Mouse (Mus musculus) spleen, adult 12 weeks (tissue): ENCODE measurements around the gene Slc37a2.
A peak's percentile ranks its signal among the peaks of the same experiment; 100 is the strongest.
"Not testable (repeated sequence)": the region's sequence is repeated elsewhere in the genome, so short reads cannot be mapped to it uniquely, and the experiment has no call there.

Source experiments
- DNase-seq: peaks from one replicate; pipeline ENCODE4 v3.0.0; 2022; ENCODE audit warnings: low spot score

Slc37a2 gene

DNA sequence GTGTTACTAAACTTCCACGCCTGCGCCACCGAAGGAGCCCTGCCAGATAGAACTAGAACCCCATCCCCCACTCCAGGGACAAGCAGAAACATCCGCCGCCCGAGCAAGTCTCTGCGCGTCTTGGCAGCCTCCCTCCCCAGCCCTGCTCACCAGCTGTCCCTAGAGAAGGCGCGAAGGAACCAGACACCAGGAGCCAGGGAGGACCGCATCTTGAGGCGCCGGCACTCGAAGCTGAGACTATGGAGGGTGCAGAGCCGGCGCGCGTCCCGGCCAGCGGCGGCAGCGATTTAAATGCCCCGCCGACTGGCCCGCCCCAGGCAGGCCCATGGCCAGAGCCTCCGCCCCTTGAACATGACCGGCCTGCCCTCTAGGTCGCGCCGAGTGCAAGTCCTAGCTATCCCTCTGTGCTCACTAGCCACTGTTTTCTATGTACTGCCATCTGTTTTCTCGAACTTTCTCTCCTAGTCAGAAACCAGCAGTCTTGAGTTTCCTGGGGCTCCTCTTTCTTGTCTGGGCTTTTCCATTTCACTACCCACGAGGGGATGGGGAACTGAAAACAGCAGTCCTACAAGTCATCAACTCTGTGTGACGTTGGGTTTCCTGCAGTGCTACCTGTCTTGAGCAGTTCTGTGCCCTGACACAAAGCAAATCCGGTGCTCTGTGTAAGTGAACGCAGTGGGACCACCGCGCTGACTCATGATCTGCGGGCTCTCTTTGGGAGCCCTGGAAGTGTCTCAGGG is at the start of gene Slc37a2:
Slc37a2 (minus strand) TSS at position 590 of the 740 bp plus-strand sequence.
- DNase-seq, result peak; percentile 44

DNA sequence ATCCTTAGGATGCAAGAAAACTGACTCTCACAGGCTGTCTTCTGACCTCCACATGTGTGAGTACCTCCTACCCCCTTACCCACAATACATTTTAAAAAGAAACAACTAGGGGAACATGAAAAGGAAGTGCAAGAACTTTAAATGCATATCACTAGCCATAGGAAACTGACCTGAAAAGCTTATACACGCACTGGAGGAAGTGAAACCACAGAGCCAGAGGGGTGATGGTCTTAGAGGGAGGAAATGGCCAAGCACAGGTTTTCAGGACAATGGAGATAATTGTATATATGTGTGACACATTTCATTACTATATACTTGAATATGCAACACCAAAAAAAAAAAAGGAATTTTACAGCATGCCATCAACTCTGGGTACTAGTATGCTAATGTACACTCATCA is 46.2 kb upstream of the Slc37a2 start:
- DNase-seq, result no peak

DNA sequence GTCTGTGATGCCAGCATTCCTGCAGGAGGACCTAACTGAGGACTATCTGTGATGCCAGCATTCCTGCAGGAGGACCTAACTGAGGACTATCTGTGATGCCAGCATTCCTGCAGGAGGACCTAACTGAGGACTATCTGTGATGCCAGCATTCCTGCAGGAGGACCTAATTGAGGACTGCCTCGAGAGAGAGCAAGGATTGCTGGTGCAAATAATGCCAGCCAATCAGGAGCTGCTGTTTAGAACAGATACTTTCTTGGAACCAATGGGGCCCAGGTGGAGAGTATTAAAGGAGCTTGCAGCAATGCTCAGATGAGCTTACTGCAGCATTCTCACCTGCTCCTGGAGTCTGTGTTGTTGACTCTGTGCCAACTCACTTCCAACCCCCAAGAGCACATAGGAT is 45.0 kb upstream of the Slc37a2 start:
- not testable (repeated sequence) for DNase-seq

DNA sequence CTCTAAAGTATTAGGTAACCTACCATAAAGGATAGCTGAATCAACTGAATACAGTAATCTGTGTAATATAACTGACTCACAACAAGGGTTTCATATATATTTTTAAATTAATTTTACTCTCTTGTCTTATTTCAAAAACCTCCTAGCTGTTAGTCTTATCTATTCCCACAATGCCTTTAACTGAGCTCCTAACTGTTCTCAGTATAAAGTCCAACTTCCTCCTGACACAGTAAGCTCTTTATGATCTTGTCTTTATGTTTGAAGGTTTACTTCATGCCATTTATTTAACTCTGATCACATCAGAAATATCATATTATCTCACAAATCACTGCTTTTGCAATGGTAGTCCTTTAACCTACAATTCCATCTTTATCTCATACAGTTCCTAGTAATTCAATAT is 40.0 kb upstream of the Slc37a2 start:
- no peak for DNase-seq

DNA sequence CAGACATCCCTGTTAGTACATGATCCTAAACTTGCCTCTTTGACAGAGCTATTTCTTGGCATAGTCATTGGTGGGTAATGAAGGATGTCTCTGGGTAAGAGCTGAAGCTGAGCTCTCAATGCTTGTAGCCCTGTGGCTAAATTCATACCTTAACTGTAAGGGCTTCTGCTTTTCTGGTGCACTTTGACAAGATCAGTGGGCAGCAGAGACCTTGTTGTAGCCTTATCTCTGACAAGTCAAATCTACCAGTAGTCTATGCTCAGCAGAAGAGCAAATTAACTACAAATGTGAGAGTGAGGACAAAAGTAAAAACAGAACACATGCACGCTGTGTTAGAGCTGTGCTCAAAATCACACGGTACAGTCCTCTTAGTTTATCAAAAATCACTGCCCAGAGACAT is 11.1 kb upstream of the Slc37a2 start:
- no peak for DNase-seq

DNA sequence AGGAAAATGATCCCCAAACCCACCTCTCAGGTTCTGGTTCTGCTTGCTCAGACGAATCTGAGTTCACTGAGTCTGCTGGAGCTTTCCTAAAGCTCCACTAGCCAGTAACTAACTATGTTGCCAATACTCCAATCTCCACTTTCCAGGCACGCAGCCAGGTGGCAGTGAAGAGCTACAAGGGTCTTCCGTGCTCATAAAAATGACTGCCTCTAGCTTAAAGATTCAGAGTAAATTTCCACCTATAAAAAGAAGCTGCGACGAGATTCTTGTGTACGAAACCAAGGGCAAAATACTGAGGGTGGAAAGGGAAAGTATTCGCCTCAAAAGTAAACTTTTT is 319 bp upstream of the Slc37a2 start:
- DNase-seq, result peak; percentile 33

DNA sequence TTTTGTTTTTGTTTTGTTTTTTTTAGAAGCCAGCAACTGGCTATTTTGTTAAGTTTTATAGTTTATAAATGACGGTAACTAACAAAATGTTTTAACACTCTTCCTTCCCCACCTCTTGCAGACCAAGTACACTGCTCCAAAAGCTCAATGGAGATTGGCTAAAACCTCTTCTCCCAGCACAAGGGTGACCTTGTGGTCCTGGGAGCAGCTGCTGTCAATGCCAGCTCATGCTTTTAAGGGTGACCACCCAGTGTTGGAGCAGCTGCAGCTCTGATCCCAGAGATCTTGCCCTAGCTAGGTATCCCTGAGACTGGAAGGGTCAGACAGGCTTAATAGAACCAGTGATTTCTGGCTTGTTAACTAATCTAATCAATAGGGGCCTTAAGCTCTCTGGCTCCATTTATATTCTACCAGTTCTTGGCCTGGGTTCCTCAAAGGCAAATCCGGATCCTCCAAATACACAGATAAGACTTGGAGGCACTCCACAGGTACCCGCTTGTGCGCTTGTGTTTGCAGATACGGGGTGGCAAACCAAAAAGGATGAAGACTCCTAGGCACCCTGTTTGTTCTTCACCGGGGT is 917 bp downstream of the Slc37a2 start:
- DNase-seq, result no peak

DNA sequence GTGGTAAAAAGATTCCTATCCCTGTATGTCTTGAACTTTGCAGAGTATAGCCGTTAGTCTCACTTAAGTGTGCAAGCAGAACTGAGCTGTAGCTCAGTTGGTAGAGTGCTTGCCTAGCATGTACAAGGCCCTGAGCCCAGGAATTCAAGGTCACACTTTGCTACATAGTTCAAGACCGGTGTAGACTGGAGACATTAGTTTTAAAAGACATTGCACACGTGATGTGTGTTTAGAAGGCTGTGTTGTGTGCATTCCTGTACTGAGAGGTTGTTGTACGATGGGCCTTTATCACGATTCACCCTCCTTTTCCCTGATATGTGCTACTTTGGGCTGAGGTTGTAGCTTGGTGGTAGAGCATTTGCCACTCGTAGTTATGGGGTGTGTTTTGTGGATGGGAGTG is 4.9 kb downstream of the Slc37a2 start:
- DNase-seq, result no peak

DNA sequence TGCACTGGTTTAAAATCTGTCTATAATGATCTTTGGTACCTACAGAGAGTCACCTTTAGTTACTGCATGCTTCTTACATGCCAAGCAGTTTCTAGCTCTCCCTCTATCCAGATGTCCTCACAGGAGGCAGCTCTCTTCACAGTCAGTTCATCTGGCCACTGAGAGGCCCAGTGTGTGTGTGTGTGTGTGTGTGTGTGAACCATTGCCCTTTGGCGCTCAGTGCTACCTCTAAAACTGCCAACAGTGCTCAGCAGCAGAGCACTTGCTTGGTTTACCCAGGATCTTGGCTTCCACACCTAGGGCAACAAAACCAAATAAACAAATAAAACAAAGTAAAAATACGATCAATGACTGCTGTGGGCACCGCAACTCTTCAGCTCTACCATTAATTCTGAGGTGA is 5.6 kb downstream of the Slc37a2 start:
- no peak for DNase-seq

DNA sequence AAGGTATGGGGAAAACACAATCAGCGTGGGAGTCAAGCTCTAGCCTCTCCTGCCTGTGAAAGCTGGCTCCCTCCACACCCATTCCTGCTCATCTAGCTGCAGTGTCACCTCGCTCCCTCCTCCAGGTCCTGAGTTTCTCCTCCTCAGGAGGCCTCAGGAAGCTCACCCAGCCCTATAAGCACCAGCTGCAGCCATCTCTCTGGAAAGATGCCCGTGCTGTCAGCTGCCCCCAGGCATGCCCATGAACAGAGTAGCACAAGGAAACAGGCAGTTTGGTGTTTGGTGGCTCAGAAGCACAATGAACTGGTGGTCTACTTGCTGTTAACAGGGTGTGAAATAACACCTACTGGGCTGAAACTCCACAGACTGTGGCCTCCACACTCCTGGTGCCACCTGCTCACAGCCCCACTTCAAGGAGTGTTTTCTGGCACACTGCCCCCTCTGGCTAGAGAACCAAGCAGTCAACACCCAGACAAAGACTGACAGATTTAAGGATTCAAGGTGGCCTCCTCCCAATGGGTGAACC is 7.1 kb downstream of the Slc37a2 start:
- DNase-seq, result no peak

DNA sequence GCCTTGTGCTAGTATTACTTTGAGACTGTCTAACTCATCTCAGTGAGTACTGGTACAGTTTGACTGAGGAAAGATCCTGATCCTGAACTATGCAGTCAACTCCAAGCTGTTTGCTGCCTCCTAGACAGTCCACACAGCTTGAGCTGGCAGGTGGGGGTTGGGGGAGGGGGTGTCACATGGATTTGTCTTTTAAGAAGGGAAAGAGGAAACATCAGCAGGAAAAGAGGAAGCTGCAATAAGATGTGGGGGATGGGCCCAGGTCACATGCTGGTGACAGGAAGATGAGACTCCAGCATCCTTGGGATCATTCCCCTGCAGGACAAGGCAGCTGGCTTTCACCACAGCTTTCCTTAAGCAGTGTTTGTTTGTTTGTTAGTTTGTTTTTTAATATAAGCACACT is 8.1 kb downstream of the Slc37a2 start:
- no peak for DNase-seq

DNA sequence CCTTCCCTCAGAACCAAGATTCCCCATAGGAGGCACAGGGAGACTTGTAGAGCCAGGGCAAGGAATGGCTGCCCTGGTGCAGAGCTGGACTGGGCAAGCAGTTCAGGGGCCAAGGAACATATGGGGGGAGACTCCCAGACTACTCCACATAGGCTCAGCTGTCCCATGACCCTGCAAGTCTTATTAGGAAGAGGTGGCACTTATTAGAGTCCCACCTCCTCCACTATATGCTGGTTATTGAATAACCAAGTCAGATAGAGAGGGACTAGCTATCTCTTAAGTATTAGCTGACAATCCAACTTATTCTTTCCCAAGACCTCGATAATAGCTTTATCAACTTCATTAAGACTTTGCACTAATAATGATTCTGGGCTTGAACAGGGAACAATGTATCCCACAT is 9.7 kb downstream of the Slc37a2 start:
- no peak for DNase-seq

DNA sequence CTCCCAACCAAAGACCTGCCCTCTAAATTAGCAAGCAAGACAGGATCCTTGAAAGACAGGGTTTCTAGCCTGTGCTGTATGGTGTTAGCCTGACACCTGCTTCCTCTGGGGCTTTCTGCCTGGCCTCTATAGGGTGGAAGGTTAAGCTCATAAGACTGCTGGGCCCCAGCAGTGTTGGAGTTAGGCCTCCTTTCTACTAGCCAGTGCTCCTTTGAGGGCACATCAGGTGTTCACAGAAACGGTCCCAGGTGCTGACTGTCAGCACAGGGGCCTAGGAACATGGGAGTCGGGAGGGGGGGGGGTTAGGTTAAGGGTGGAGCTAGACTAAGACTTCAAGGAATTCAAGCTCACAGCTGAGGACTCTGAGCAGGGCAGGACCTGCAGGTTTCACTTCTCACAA is 10.1 kb downstream of the Slc37a2 start:
- DNase-seq, result no peak

DNA sequence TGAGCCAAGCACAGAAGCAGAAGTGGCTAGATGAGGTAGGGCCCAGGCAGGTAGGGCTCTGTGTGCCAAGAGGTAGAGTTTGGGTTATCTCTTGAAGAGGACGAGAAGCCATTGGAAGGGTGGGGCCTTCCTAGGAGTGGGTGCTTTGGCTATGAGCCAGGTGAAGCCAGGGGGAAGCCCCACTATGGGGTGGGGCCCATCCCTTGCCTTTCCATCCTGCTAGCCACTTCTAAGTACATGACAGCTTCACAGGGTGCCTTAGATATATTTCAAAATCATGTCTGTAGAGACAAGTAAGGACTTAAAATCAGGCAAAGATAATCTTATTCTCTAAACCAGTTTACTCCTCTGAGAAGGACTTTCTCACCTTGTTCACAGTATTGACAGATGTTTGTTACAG is 10.9 kb downstream of the Slc37a2 start:
- DNase-seq, result no peak

DNA sequence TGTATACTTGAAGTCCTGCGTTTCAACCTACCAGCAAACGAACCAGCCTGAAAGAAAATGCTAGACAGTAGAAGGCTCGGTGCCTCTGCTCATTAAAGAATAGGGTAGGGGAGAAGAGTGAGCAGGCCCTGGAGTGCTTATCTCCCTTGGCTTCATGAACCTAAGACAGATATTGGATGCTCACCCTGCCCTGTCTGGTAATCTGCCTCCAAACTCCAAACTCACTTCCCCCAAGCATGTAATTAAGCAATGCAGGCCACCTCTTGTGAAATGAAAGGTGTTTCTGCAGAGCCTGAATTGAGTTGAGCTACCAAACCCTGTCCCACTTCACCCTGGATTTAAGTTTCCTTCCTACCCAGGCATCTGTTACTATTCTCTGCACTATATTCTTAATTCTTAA is 12.8 kb downstream of the Slc37a2 start:
- DNase-seq, result no peak

DNA sequence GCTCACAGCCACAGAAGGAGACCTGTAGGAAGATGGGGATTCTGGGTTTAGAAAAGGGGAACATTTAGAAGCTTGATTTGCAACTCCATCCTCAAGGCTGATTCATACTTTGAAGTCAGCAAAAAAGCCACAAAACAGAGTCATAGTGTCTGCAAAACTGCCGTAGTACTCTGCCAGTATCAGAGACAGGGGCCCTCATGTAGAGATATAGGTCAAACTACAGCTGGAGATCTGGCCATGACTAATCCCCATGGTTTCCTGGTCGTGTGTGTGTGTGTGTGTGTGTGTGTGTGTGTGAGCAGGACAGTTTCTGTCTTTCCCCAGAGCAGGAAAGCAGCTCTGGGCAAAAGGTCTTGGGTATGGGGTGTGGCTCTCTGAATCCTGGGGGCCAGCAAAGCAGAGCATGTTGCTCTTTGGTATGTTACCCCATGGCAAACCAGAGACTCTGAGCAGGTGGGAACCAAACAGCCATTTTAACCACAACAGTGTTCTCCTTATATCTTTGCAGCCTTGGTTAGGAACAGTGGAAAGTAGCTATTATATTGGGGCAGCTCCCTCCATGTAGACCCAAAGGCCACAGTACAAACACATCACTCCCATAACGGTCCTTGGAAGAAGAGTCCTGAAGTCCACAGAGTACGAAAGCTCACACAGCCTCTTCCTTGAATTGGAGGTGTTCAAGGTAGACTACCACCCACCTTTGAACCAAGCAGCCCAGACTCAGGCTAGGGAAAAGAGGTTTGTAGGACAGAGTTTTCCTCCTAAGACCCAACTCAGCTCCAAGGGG is 19.4 kb downstream of the Slc37a2 start:
- no peak for DNase-seq

DNA sequence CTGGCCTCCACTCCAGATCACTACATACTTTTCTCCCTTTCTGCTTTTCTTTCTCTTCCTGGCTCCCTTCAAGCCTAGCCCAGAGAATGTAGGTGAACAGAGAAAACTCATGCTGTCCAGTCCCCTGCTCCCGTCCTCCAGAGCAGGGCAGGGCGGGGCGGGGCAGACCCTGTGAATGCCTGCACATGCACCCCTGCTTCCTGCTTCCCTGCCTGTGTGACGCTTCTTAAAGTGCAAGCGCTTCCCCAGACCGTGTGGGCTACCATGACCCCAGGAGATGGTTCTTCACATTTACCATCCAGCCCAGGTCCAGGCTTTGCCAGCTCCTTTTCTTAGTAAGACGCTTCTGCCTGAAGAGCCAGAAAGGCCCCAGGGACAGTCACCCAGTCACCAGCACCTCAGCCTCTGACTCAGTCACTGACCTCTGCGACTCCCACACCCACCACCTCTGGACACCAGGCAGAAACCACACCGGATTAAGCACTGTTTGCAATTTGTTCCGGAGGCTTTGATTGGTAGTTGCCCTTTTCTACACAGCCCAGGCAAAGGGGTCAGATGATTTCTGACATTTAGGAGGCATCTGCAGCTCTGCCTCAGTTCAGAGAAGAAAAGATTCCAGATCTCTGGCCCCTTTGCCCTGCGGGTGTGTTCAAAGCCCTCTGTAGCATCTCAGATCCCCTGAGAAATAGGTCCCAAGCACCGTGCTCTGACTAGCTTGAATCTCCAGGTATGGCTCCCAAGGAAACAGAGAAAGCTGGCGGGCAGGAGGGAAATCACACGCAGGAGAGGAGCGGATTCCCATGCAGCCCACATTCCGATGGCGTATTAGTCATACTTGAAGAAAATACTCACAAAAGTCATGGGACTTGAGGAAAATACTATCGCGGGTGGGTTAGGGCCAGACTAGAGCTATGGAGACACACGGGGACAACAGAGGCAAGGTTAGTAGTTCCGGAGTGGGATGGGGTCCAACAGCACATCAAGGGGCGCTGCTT is 23.0 kb downstream of the Slc37a2 start:
- no peak for DNase-seq

DNA sequence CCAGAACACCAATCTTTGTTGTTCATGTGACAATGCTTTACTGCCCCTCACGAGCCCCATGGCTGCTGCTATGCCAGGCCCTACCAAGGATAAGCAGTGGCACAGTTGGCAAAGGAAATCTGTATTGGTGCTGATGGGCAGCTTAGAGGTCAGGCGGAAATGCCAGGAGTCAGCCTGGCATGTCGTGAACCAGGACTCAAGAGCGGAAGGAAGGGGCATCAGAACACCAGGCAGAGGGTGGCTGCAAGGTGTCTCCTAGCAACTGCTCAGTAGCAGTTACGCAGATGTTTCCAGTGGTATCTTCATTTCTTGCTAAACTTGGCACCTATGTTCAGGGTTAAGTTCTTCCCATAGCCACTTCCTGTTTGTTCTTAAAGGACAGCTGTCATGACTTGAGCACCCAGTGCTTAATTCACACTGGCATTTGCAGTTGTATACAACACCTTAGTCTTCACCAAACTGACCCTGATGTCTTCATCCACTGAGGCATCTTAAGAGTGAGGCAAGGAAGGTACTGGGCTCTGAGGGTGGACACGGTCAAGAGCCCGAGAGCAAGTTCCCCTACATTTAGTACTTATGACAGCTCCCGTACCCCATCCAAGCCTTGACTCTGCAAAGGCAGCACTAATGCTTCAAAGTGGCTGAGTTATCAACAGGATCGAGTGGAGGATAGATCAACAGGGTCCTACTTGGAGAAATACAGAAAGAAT is 24.9 kb downstream of the Slc37a2 start:
- DNase-seq, result no peak

DNA sequence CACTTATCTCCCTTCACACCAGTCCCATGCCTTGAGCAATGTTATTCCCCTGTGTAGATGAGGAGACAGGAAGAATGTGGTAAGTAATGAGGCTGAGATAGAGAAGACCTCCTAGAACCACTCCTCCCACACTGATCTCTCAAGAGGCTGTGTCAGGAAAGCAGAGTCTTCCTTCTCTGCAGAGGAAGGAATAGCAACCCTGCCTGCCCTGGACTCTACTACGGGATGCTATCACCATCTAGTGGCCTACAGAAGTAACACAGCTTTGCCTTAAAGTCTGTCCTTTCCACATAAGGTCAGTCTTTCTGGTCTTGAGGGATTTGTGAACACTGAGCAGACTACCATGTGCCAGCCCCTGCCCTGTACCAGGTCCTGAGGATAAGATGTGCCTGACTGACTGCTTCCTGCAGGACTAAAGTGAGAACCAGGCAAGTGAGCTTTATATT is 25.6 kb downstream of the Slc37a2 start:
- DNase-seq, result no peak

DNA sequence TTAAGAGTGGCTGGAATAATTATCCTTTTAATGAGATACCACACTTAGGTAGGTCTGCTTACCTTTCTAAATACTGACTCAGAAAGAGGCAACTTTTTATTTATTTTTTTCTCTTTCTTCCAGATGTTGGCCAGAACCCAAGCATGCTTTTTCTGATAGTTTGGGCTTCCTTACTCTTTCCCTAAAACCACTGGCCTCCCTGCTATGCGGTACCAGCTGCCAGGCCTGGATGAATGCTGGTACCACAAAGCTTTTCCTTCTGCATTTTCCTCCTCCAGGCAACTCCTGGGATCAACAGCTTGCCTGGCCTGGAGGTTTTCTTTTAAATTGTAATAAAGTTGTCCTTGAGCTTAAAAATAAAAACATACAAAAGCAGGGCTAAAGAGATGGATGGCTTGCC is 30.0 kb downstream of the Slc37a2 start:
- DNase-seq, result no peak

DNA sequence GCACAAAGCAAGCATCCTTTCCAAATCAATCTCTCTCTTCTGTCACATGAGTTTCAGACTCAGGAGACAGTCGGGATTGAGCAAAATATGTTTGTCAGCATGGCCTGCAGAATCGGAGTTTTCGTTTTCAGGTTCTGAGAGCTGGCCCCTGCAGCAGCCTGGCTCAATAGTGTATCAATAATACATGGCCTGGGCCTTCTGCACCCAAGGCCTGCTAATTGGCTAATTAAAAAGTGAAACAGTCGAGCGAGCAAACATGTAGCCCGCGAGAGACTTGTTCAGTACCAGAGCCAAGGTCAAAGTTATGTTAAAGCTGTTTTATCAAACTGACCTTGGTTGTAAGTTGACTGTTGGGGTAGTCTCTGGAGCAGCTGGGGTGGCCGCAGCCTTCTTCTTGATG is 34.8 kb downstream of the Slc37a2 start:
- no peak for DNase-seq
